ENCODE assay signal across 9 mouse cellular contexts in the genomic region with DNA sequence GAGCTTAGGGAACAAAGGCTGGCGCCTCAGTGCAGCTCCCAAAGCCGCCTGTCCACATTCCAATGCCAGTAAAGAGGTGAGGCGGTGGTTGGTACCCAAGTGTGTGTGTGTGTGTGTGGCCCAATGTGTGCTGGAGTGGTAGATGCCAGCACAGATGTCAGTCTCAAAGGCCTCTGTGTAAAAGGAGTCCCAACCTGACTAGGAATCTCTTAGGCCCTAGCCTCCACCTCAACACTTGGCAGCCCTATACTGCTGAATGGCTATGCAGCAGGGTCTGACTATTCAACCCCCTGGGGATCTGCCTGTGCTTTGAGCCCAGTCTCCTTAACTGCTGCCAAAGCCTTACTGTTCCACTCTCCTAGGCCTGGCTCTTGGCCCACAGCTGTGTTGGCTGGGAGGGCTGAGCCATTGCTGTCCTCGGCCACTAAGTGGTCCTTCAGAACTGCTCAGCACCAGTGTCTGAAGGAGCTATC. TPM values are rescaled to one million over a fixed set of nuclear protein-coding genes. Genes with fewer than 3 reads are reported as not detected.
A peak's percentile ranks its signal among the peaks of the same experiment; 100 is the strongest.
DNase-seq lines count a peak whose midpoint lies in the region; ATAC-seq and TF ChIP-seq lines count a peak whose summit lies in the region.
"Had no signal": no experiment of that assay in that cellular context is flagged by ENCODE, and none has a peak within 500 bp of the region (broad histone marks: within the 10 kb centered on the region; RNA-seq: fewer than 3 reads in every experiment).

No protein-coding gene starts in this region.

- ATAC-seq in embryonic facial prominence, embryonic 13.5 days (ENCODE audit: insufficient number of reproducible peaks, insufficient read depth, low FRiP score, low TSS enrichment, low read depth), result 0 out of 2 replicates have a peak, but pooled peaks have one; percentile 16
- peak; percentile 79 for ATAC-seq in hindbrain, postnatal 0 days
- no peak for ATAC-seq in megakaryocyte, adult 5-6 weeks (ENCODE audit: poor library complexity, severe bottlenecking)

- H3K9me3 ChIP-seq in heart, embryonic 10.5 days, result no peaks in the 10 kb centered on the region
- H3K9me3 ChIP-seq in embryonic facial prominence, embryonic 13.5 days, result no peaks in the 10 kb centered on the region
- H3K9me3 ChIP-seq in hindbrain, postnatal 0 days (ENCODE audit: low read length), result no peaks in the 10 kb centered on the region
- H3K9me3 ChIP-seq: limb, embryonic 12.5 days had no signal

- H3K27ac ChIP-seq in heart, embryonic 10.5 days, result no peak overlapping the region
- H3K27ac ChIP-seq in embryonic facial prominence, embryonic 13.5 days, result no peak overlapping the region
- H3K27ac ChIP-seq in hindbrain, postnatal 0 days, result peak overlapping the region; percentile 49; the same call in 1 of the 2 replicates
- H3K27ac ChIP-seq: limb, embryonic 12.5 days had no signal

- 82% methylated on average over 4 of the region's 4 CpGs for WGBS in heart, embryonic 10.5 days
- 69% methylated on average over 4 of the region's 4 CpGs for WGBS in embryonic facial prominence, embryonic 13.5 days
- WGBS in hindbrain, postnatal 0 days, result 50% methylated on average over 4 of the region's 4 CpGs

- TF ChIP-seq CTCF in hindbrain, postnatal 0 days (IDR thresholded peaks at IDR 0.05; ENCODE audit: low read depth), result no peak

- no peak overlapping the region for H3K9ac ChIP-seq in embryonic facial prominence, embryonic 13.5 days
- 0 out of 2 replicates have a peak overlapping the region, but pooled peaks have one; percentile 14 for H3K9ac ChIP-seq in hindbrain, postnatal 0 days (replicated peaks; ENCODE audit: low read length)
- H3K9ac ChIP-seq: limb, embryonic 12.5 days had no signal

- H3K4me3 ChIP-seq in heart, embryonic 10.5 days, result no peak overlapping the region
- no peak overlapping the region for H3K4me3 ChIP-seq in embryonic facial prominence, embryonic 13.5 days
- no peak overlapping the region for H3K4me3 ChIP-seq in hindbrain, postnatal 0 days (ENCODE audit: low read length)
- H3K4me3 ChIP-seq: limb, embryonic 12.5 days had no signal

- DNase-seq in heart, adult 11 months, result peak; percentile 98
- DNase-seq in heart, embryonic 10.5 days (ENCODE audit: low spot score), result no peak
- DNase-seq in MN1 (ENCODE audit: low spot score), result peak; percentile 77
- DNase-seq in hindbrain, postnatal 0 days (ENCODE audit: low spot score), result peak; percentile 80
- DNase-seq in ovary, postnatal 14 days (ENCODE audit: low spot score), result peak; percentile 36
- no peak for DNase-seq in retina, embryonic 14.5 days (ENCODE audit: low spot score)

- H3K4me1 ChIP-seq in heart, embryonic 10.5 days, result no peaks in the 10 kb centered on the region; the same call in 1 of the 2 replicates
- H3K4me1 ChIP-seq in embryonic facial prominence, embryonic 13.5 days, result no peaks in the 10 kb centered on the region
- peaks cover 6% of the 10 kb centered on the region; the same call in 1 of the 2 replicates for H3K4me1 ChIP-seq in hindbrain, postnatal 0 days (ENCODE audit: insufficient read depth, low read length)
- H3K4me1 ChIP-seq: limb, embryonic 12.5 days had no signal

- H3K36me3 ChIP-seq in heart, embryonic 10.5 days, result peaks cover 77% of the 10 kb centered on the region
- H3K36me3 ChIP-seq in embryonic facial prominence, embryonic 13.5 days, result peaks cover 72% of the 10 kb centered on the region
- peaks cover 25% of the 10 kb centered on the region for H3K36me3 ChIP-seq in hindbrain, postnatal 0 days (ENCODE audit: insufficient read depth, low read length)

- H3K4me2 ChIP-seq in embryonic facial prominence, embryonic 13.5 days, result no peak overlapping the region
- H3K4me2 ChIP-seq in hindbrain, postnatal 0 days (ENCODE audit: low read depth, low read length), result no peak overlapping the region
- H3K4me2 ChIP-seq: limb, embryonic 12.5 days had no signal

- H3K27me3 ChIP-seq in heart, embryonic 10.5 days (ENCODE audit: insufficient read depth, poor library complexity, severe bottlenecking), result no peaks in the 10 kb centered on the region
- no peaks in the 10 kb centered on the region for H3K27me3 ChIP-seq in embryonic facial prominence, embryonic 13.5 days
- no peaks in the 10 kb centered on the region for H3K27me3 ChIP-seq in hindbrain, postnatal 0 days (ENCODE audit: insufficient read depth, low read length)
- H3K27me3 ChIP-seq: limb, embryonic 12.5 days had no signal

RNA-seq across cellular contexts. Expression of a gene that starts 5.1 kb away (rescaled TPM):
- 16.5 and 20.5 TPM in 2 replicates for polyA plus RNA-seq in heart, embryonic 10.5 days (2016; fragmentation: Nextera tagmentation; extraction: Ambion mirVana)
- 29.6 and 31.7 TPM in 2 replicates for polyA plus RNA-seq in embryonic facial prominence, embryonic 13.5 days (2015; fragmentation: Nextera tagmentation; extraction: Ambion mirVana)
- total RNA-seq in hindbrain, postnatal 0 days (2014; rRNA removed), result 49.0 and 62.1 TPM in 2 replicates
- 24.1 and 26.2 TPM in 2 replicates for polyA plus RNA-seq in hindbrain, postnatal 0 days (2015; fragmentation: Nextera tagmentation; extraction: Ambion mirVana)
- total RNA-seq in megakaryocyte, adult 5-6 weeks (2015), result 21.5 and 25.4 TPM in 2 replicates
- 20.4 and 28.9 TPM in 2 replicates for total RNA-seq in megakaryocyte, adult 5-6 weeks (2017)

RNA-seq across cellular contexts. Expression of a gene that starts 19.8 kb away (rescaled TPM):
- polyA plus RNA-seq in heart, embryonic 10.5 days (2016; fragmentation: Nextera tagmentation; extraction: Ambion mirVana), result 64.1 and 65.6 TPM in 2 replicates
- polyA plus RNA-seq in embryonic facial prominence, embryonic 13.5 days (2015; fragmentation: Nextera tagmentation; extraction: Ambion mirVana), result 75.2 and 76.1 TPM in 2 replicates
- total RNA-seq in hindbrain, postnatal 0 days (2014; rRNA removed), result 13.0 and 14.7 TPM in 2 replicates
- 70.7 TPM in 2 replicates for polyA plus RNA-seq in hindbrain, postnatal 0 days (2015; fragmentation: Nextera tagmentation; extraction: Ambion mirVana)
- total RNA-seq in megakaryocyte, adult 5-6 weeks (2015), result 22.8 and 29.9 TPM in 2 replicates
- 37.2 and 43.3 TPM in 2 replicates for total RNA-seq in megakaryocyte, adult 5-6 weeks (2017)

RNA-seq across cellular contexts. Expression of a gene that starts 20.2 kb away (rescaled TPM):
- polyA plus RNA-seq in heart, embryonic 10.5 days (2016; fragmentation: Nextera tagmentation; extraction: Ambion mirVana), result 36.9 and 38.0 TPM in 2 replicates
- 48.4 and 50.7 TPM in 2 replicates for polyA plus RNA-seq in embryonic facial prominence, embryonic 13.5 days (2015; fragmentation: Nextera tagmentation; extraction: Ambion mirVana)
- total RNA-seq in hindbrain, postnatal 0 days (2014; rRNA removed), result 66.3 and 85.3 TPM in 2 replicates
- polyA plus RNA-seq in hindbrain, postnatal 0 days (2015; fragmentation: Nextera tagmentation; extraction: Ambion mirVana), result 37.5 and 40.6 TPM in 2 replicates
- 4.9 and 7.9 TPM in 2 replicates for total RNA-seq in megakaryocyte, adult 5-6 weeks (2015)
- total RNA-seq in megakaryocyte, adult 5-6 weeks (2017), result 28.0 and 29.5 TPM in 2 replicates

Comparison
In these comparisons a context has a peak if more than half of its experiments do, and no peak if none do; other contexts are left out.
1. DNase-seq: peak in heart, adult 11 months (single experiment), MN1 (single experiment), hindbrain, postnatal 0 days (single experiment) and ovary, postnatal 14 days (single experiment); none in heart, embryonic 10.5 days (single experiment) and retina, embryonic 14.5 days (single experiment).